Mouse (Mus musculus) adrenal gland (tissue): ENCODE results near the gene Hmox2.

Experiments used
- intact Hi-C: fragments of 180-260 bp; cut with DNase I; formaldehyde crosslinking; loops from one replicate; pipeline ENCODE4 v1.15.1; 2025

The Hmox2 gene

GRCm38 (mm10) chr16:4778940-4779339 is 52.8 kb downstream of the Hmox2 start:
- intact Hi-C loops, result no loop called here

- intact Hi-C loops, result no loop called here
These were observed 55.5 kb downstream of the Hmox2 start for GRCm38 (mm10) chr16:4781524-4782196.

GRCm38 (mm10) chr16:4782515-4782914 is 56.4 kb downstream of the Hmox2 start:
- intact Hi-C loops, result no loop called here

GRCm38 (mm10) chr16:4785706-4786105 is 59.5 kb downstream of the Hmox2 start:
- intact Hi-C loops, result no loop called here

GRCm38 (mm10) chr16:4788176-4788575 is 62.0 kb downstream of the Hmox2 start:
- intact Hi-C loops, result no loop called here

GRCm38 (mm10) chr16:4789311-4789768 is 63.2 kb downstream of the Hmox2 start:
- intact Hi-C loops, result no loop called here

GRCm38 (mm10) chr16:4789810-4790559 is 63.8 kb downstream of the Hmox2 start, which contains the start of gene Cdip1:
Gene Cdip1, minus strand, starts transcription at chr16:4790292.
- intact Hi-C loops, result no loop called here

- intact Hi-C loops, result no loop called here
These were observed 65.2 kb downstream of the Hmox2 start for GRCm38 (mm10) chr16:4791332-4791731.

- intact Hi-C loops, result no loop called here
These were observed 70.5 kb downstream of the Hmox2 start for GRCm38 (mm10) chr16:4796631-4797030.
